Mouse (Mus musculus) lung, postnatal 14 days (tissue): ENCODE measurements around the gene Tex14.
A peak's percentile ranks its signal among the peaks of the same experiment; 100 is the strongest.

ENCODE experiments used
- DNase-seq: peaks from one replicate; pipeline ENCODE4 v3.0.0; 2021

The Tex14 gene

GRCm38 (mm10) chr11:87574520-87575180, 169.8 kb downstream of the Tex14 start:
- DNase-seq = no peak

GRCm38 (mm10) chr11:87577601-87578248, 172.9 kb downstream of the Tex14 start:
- DNase-seq = no peak

GRCm38 (mm10) chr11:87578249-87578962, 173.5 kb downstream of the Tex14 start:
- peak; percentile 79 for DNase-seq

GRCm38 (mm10) chr11:87578963-87579601, 174.2 kb downstream of the Tex14 start:
- DNase-seq = peak; percentile 51

- peak; percentile 52 for DNase-seq
Measured at GRCm38 (mm10) chr11:87579713-87580112, 174.8 kb downstream of the Tex14 start.

- DNase-seq = peak; percentile 54
Measured at GRCm38 (mm10) chr11:87580543-87581085, 175.7 kb downstream of the Tex14 start.

- no peak for DNase-seq
Measured at GRCm38 (mm10) chr11:87581161-87581865, 176.4 kb downstream of the Tex14 start.

- peak; percentile 50 for DNase-seq
Measured at GRCm38 (mm10) chr11:87581933-87582710, 177.3 kb downstream of the Tex14 start.

GRCm38 (mm10) chr11:87583291-87584034, 178.6 kb downstream of the Tex14 start:
- DNase-seq = no peak

GRCm38 (mm10) chr11:87584711-87585505, 180.0 kb downstream of the Tex14 start:
- peak; percentile 75 for DNase-seq

GRCm38 (mm10) chr11:87587211-87587874, 182.5 kb downstream of the Tex14 start:
- no peak for DNase-seq

GRCm38 (mm10) chr11:87589605-87590004, 184.7 kb downstream of the Tex14 start:
- no peak for DNase-seq

GRCm38 (mm10) chr11:87590841-87591525, 186.1 kb downstream of the Tex14 start:
- DNase-seq = peak; percentile 38

GRCm38 (mm10) chr11:87591526-87592353, 186.9 kb downstream of the Tex14 start, which contains the start of gene Mtmr4:
TSS of gene Mtmr4 (plus strand) at chr11:87592162.
- peak; percentile 98 for DNase-seq

GRCm38 (mm10) chr11:87592354-87592695, 187.5 kb downstream of the Tex14 start:
- no peak for DNase-seq

GRCm38 (mm10) chr11:87592713-87593598, 188.1 kb downstream of the Tex14 start:
- no peak for DNase-seq

GRCm38 (mm10) chr11:87595327-87595841, 190.5 kb downstream of the Tex14 start:
- peak; percentile 88 for DNase-seq
